Mouse (Mus musculus): ENCODE data around the gene Aqp7.
"Not testable (repeated sequence)": the region's sequence is repeated elsewhere in the genome, so short reads cannot be mapped to it uniquely, and the experiment has no call there.

Aqp7 gene
- long read RNA-seq, experiment 1, partial matches to known transcripts = 0 of 1 reads
- long read RNA-seq, experiment 1, other reads (novel, unspliced or antisense) = 0 of 1 reads
- long read RNA-seq, experiment 2 = 0 reads

- intact Hi-C loops (cut with DNase I) = loop anchor here (5.0 kb wide), 1 partner anchor 180 kb away; no protein-coding TSS in a partner anchor
Measured at GRCm38 (mm10) chr4:41047524-41048271, at the start of gene Aqp7. Aqp7 (minus strand) TSS chr4:41048139.

GRCm38 (mm10) chr4:41097381-41097780, 49.4 kb upstream of the Aqp7 start:
- intact Hi-C loops (cut with DNase I) = no loop called here

- intact Hi-C loops (cut with DNase I) = no loop called here
Measured at GRCm38 (mm10) chr4:41096794-41097193, 48.9 kb upstream of the Aqp7 start.

DNA sequence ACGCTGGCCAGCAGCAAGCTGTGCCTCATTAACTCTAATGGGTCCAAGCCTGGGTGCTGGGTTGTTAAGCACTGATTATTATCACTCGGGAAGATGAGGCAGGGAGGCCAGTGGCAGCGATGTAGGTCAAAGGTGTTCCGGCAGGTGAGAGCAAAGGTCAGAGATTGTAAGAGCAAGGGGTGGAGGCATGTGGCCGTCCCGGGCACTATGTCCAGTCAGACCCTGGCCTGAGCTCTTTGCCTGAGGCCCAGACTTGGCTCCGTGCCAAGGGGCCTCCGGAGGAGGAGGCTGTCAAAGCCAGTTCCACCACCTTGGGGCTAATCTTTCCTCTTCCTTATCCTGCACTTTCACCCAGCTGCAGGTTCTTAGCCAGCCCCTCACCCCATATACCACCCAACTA, 48.2 kb upstream of the Aqp7 start:
- intact Hi-C loops (cut with DNase I) = no loop called here

DNA sequence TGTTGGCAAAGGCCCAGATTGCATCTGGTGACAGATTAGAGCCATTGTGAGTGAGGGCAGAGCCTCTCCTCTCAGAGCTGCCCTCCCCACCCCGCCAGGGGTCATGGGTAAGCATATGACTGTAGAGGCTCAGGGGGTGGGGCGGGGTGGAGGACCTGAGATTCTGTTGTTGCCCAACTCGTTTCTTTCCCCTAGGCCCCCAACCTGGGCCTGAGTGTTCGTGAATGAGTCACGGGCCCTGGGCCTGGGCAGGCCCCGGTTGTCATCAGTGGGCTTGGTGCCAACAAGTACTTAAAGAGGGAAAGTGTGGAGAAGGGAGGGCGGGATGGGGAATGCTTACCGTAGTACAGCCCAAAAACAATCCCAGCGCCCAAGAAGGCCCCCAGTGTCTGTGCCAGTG, 46.4 kb upstream of the Aqp7 start:
- intact Hi-C loops (cut with DNase I) = no loop called here

DNA sequence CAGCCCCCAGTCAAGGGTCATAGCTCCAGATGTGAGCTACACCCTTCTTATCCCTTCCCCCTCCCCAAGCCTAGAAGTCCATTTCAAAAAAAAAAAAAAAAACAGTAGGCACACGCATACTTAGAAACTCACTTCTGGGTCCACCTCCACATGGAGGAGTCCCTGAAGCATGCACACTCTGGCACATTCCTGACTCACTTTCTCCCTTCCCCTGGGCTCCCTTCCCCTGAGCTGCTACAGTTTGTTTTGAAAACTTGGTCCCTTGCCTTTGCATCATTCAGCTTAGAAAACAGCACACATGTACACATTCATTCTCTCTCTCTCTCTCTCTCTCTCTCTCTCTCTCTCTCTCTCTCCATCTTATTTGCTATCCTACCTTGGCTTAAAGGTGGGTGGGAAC, 45.0 kb upstream of the Aqp7 start:
- intact Hi-C loops (cut with DNase I) = no loop called here

DNA sequence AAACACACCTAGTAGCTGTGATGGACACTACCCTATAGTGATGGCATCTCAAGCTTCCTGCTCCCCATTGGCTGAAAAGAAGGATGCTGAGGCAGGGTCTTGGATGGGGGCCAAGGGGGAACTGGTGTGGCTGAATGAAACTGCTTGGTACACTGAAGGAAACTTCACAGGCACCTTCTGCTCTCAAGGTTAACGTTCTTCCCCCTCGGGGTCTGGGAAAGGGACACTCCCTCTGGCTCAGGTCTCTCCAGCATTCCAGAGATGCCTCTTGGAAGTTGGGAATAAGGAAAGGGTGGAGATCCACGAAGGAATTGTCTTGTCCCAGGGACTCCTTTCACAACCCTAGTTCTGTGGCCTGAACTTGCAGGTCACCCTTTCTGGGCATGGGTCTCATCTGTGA, 43.5 kb upstream of the Aqp7 start:
- intact Hi-C loops (cut with DNase I) = no loop called here

GRCm38 (mm10) chr4:41089705-41090104, 41.8 kb upstream of the Aqp7 start:
- intact Hi-C loops (cut with DNase I) = no loop called here

DNA sequence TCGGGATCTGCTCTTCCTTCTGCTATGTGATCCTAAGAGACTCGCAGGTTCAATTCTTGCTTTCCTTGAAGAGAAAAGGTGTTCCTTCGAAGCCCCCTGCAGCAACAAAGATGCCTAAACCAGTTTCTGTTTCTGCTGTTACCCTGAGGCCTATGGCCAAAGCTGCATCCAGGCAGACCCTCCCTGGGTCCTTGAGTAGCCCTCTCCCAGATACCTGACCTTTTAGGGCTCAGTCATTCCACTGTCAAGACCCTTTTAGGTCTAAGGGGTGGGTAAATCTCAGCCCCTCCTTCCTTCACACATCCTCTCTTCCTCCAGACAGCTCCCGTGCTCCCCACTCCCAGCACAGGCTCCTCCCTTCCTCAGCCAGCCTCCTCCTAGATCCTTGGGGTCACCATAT, 41.2 kb upstream of the Aqp7 start:
- intact Hi-C loops (cut with DNase I) = no loop called here

GRCm38 (mm10) chr4:41087459-41088298, 39.7 kb upstream of the Aqp7 start:
- intact Hi-C loops (cut with DNase I) = no loop called here

GRCm38 (mm10) chr4:41086947-41087346, 39.0 kb upstream of the Aqp7 start:
- intact Hi-C loops (cut with DNase I) = no loop called here

GRCm38 (mm10) chr4:41084819-41085218, 36.9 kb upstream of the Aqp7 start:
- intact Hi-C loops (cut with DNase I) = no loop called here

GRCm38 (mm10) chr4:41082803-41083202, 34.9 kb upstream of the Aqp7 start:
- intact Hi-C loops (cut with DNase I) = not testable (repeated sequence)

- intact Hi-C loops (cut with DNase I) = no loop called here
Measured at GRCm38 (mm10) chr4:41081733-41082132, 33.8 kb upstream of the Aqp7 start.

GRCm38 (mm10) chr4:41078726-41079125, 30.8 kb upstream of the Aqp7 start:
- intact Hi-C loops (cut with DNase I) = no loop called here

DNA sequence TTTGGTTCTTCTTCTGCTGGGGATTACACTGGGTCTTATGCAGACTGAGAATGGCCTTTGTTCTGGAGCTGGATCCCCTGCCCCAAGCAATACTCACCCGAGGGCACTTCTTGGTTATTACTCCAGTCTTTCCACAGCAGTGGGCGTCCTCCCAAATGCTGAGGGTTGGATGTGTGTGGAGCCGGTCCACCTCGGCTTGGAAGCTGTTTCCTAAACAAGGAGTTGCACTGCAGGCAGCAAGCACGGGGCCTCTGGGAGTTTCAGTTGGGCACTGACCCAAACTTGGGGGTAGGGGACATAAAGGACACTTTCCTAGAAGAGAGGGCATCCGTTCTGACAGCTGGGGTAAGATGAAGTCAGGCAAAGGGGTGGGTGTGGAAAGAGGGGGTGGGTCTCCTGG, 26.5 kb upstream of the Aqp7 start:
- intact Hi-C loops (cut with DNase I) = no loop called here

DNA sequence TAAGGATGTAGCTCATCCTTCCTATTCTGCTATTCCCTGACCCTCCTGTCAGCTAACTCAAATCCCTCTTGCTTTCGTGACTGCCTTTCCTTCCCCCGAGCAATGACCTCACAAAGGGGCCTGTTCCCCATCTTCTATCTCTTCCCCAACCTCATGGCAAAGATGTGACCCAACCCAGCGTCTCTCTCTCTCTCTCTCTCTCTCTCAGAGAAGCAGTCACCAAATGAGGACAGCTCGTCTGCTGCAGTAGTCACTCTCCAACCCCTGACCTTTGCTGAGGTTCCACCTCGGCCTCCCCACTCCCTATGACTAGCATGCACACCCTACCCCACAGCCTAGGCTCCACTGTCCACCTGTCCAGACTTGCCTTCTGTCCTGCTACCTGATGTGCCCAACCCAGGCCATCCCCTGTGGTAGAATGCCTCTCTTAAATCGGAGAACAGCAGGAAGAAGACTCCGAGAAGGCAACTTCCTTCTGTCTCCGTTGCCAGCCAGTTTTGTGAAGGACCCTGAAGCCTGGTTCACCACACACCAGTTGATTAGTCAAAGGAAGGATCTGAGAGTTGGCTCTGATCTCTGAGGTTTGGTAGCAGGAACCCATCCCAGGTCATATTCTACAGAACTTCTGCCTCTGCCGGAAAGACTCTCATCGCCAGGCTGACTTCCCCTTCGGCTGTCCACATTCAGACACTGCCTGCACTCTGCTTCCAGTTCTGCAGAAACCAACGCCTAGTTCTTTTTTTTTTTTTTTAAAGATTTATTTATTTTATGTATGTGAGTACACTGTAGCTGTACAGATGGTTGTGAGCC, 25.3 kb upstream of the Aqp7 start:
- intact Hi-C loops (cut with DNase I) = no loop called here

GRCm38 (mm10) chr4:41071500-41072429, 23.8 kb upstream of the Aqp7 start:
- intact Hi-C loops (cut with DNase I) = no loop called here

GRCm38 (mm10) chr4:41065196-41065595, 17.3 kb upstream of the Aqp7 start:
- intact Hi-C loops (cut with DNase I) = no loop called here

- intact Hi-C loops (cut with DNase I) = no loop called here
Measured at GRCm38 (mm10) chr4:41063894-41064673, 16.1 kb upstream of the Aqp7 start.
